Mouse (Mus musculus) hindbrain, postnatal 0 days (tissue): Measurements from ENCODE around the gene 4933425L06Rik. TPM values are rescaled to one million over a fixed set of nuclear protein-coding genes. Genes with fewer than 3 reads are reported as not detected.

Experiments used
- ATAC-seq: fragments of 200-750 bp; cut with Nextera tagmentation; 2 replicates; pipeline ENCODE4 v1.8.0; 2017; ENCODE audit warnings: mild to moderate bottlenecking, moderate TSS enrichment, moderate library complexity
- DNase-seq: peaks from one replicate; pipeline ENCODE4 v3.0.0-alpha.2; 2015; ENCODE audit warnings: low spot score
- H3K27ac ChIP-seq: fragments of 300-500 bp; sonication (generic); 2 replicates; pipeline ENCODE4 v1.5.1; 2014; ENCODE audit warnings: mild to moderate bottlenecking
- H3K27me3 ChIP-seq: fragments of 300-500 bp; sonication (generic); 2 replicates; pipeline ENCODE4 v1.6.1; 2014; ENCODE audit warnings: low read length, mixed read lengths; ENCODE audit not compliant: insufficient read depth
- H3K36me3 ChIP-seq: fragments of 300-500 bp; sonication (generic); 2 replicates; pipeline ENCODE4 v1.6.1; 2014; ENCODE audit warnings: low read length, mixed read lengths; ENCODE audit not compliant: insufficient read depth
- H3K4me1 ChIP-seq: fragments of 300-500 bp; sonication (generic); 2 replicates; pipeline ENCODE4 v1.6.1; 2014; ENCODE audit warnings: antibody characterized with exemption, low read length, mixed read lengths; ENCODE audit not compliant: insufficient read depth
- H3K4me2 ChIP-seq: fragments of 300-500 bp; sonication (generic); 2 replicates; pipeline ENCODE4 v1.6.1; 2014; ENCODE audit warnings: low read depth, mild to moderate bottlenecking, low read length, moderate library complexity, mixed read lengths
- H3K4me3 ChIP-seq: fragments of 300-500 bp; sonication (generic); 2 replicates; pipeline ENCODE4 v1.5.1; 2014; ENCODE audit warnings: low read length
- H3K9ac ChIP-seq: fragments of 300-500 bp; sonication (generic); replicated peaks from 2 replicates; pipeline ENCODE4 v1.6.1; 2014; ENCODE audit warnings: mild to moderate bottlenecking, low read length, moderate library complexity, mixed read lengths
- H3K9me3 ChIP-seq: fragments of 300-500 bp; sonication (generic); 2 replicates; pipeline ENCODE4 v1.6.1; 2016; ENCODE audit warnings: low read length, mixed read lengths
- CTCF ChIP-seq: IDR thresholded peaks from 2 replicates; pipeline ENCODE4 v1.5.1; 2016; ENCODE audit warnings: antibody characterized with exemption, control low read depth, low read depth
- WGBS: fragments of 180-500 bp; shearing (Covaris S2); extraction: QIAGEN DNeasy Blood & Tissue Kit; methylation state at CpG from one replicate; pipeline ENCODE4 v1.1.7; 2014; 5-methylcytosine and 5-hydroxymethylcytosine counted together
- polyA plus RNA-seq: library from polyadenylated mRNA; unstranded; fragments of >200 nt; fragmentation: Nextera tagmentation; extraction: Ambion mirVana; gene quantifications from 2 replicates; pipeline ENCODE4 v1.2.1, GENCODE M21; 2015
- total RNA-seq: library from RNA; depleted of rRNA; stranded (reverse); fragments of >200 nt; gene quantifications from 2 replicates; pipeline ENCODE4 v1.2.3, GENCODE M21; 2014

The 4933425L06Rik gene
- total and polyA plus RNA-seq, 2 experiments from 2014 or later: not detected

- peak; percentile 37 for DNase-seq
- Histone ChIP-seq H3K27ac (peak overlapping the region; percentile 91), H3K36me3 (no peaks in the 10 kb centered on the region), H3K9me3 (no peaks in the 10 kb centered on the region), H3K27me3 (no peaks in the 10 kb centered on the region), H3K4me2 (peak overlapping the region; percentile 55), H3K4me3 (peak overlapping the region; percentile 79), H3K4me1 (peaks cover 5% of the 10 kb centered on the region; the same call in 1 of the 2 replicates), H3K9ac (peak overlapping the region; percentile 72)
- ATAC-seq: peak; percentile 20; the same call in 1 of the 2 replicates
- no peak for TF ChIP-seq CTCF
- under 1% methylated on average over 12 of the region's 12 CpGs for WGBS
Observed at GRCm38 (mm10) chr13:105053618-105054017, 28.3 kb upstream of the 4933425L06Rik start.

GRCm38 (mm10) chr13:105054181-105054940, 27.6 kb upstream of the 4933425L06Rik start, which contains the start of gene Rgs7bp:
Gene Rgs7bp (minus strand): TSS chr13:105054930.
- TF ChIP-seq CTCF: no peak; the same call in 1 of the 2 replicates
- WGBS: under 1% methylated on average over 74 of the region's 75 CpGs
- peaks cover 5% of the 10 kb centered on the region; the same call in 1 of the 2 replicates for H3K4me1 ChIP-seq
- H3K27me3 ChIP-seq: no peaks in the 10 kb centered on the region
- H3K4me2 ChIP-seq: peak within 1 kb of the TSS; percentile 55
- H3K36me3 ChIP-seq: no peaks in the 10 kb centered on the region
- H3K9me3 ChIP-seq: no peaks in the 10 kb centered on the region
- ATAC-seq (peak; percentile 92), DNase-seq (peak; percentile 86)
- H3K9ac ChIP-seq: peak within 1 kb of the TSS; percentile 72
- peak within 1 kb of the TSS; percentile 91 for H3K27ac ChIP-seq
- H3K4me3 ChIP-seq: peak within 1 kb of the TSS; percentile 79

DNA sequence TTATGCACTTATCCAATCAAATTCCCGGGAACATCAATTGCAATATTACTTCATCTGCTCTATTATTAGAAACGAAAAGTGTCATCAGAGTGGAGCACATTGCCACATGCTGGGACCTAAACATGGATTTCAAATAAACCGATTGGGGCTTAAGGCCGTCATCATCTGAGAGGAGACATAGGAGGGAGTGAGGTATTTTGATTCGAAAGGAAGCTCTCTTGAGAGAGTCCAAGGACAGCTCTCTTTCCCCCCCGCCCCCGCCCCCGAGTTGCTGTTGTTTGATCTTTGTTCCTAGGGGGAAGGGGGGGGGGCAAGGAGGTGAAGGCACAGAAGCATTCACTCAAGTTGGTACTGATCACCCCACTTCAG, 27.0 kb upstream of the 4933425L06Rik start:
- Histone ChIP-seq H3K4me2 (peak overlapping the region; percentile 55), H3K4me1 (peaks cover 5% of the 10 kb centered on the region; the same call in 1 of the 2 replicates), H3K4me3 (peak overlapping the region; percentile 79), H3K36me3 (no peaks in the 10 kb centered on the region), H3K9ac (peak overlapping the region; percentile 72), H3K9me3 (no peaks in the 10 kb centered on the region), H3K27ac (peak overlapping the region; percentile 91), H3K27me3 (no peaks in the 10 kb centered on the region)
- DNase-seq (no peak), ATAC-seq (no peak; the same call in 1 of the 2 replicates)
- WGBS: 0% methylated on average over 8 of the region's 8 CpGs
- TF ChIP-seq CTCF: no peak

DNA sequence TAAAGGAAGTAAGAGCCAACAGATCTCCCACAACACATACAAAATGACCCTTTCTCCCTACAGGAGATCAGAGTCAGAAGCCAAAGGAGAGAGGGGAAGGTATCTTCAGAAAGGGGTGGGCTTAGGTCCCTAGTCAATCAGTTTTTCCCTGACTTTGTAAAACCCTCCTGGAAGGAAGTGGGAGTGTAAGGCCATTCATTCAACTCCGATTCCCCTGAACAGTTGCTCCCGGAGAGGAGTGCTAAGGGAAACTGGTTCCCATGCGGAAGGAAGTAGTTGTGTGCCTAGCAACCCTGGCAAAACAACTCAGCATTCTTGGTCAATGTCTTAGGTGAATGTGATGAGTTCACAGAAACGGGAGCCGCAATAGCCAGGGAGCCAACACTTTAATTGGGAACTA, 26.5 kb upstream of the 4933425L06Rik start:
- TF ChIP-seq CTCF: no peak
- 12% methylated on average over 5 of the region's 5 CpGs for WGBS
- peaks cover 5% of the 10 kb centered on the region; the same call in 1 of the 2 replicates for H3K4me1 ChIP-seq
- H3K4me2 ChIP-seq: peak overlapping the region; percentile 55
- H3K9ac ChIP-seq: peak overlapping the region; percentile 72; the same call in 1 of the 2 replicates
- H3K9me3 ChIP-seq: no peaks in the 10 kb centered on the region
- H3K4me3 ChIP-seq: peak overlapping the region; percentile 79
- 0 out of 2 replicates have a peak, but pooled peaks have one; percentile 0 for ATAC-seq
- H3K36me3 ChIP-seq: no peaks in the 10 kb centered on the region
- no peaks in the 10 kb centered on the region for H3K27me3 ChIP-seq
- H3K27ac ChIP-seq: peak overlapping the region; percentile 91
- DNase-seq: peak; percentile 33

DNA sequence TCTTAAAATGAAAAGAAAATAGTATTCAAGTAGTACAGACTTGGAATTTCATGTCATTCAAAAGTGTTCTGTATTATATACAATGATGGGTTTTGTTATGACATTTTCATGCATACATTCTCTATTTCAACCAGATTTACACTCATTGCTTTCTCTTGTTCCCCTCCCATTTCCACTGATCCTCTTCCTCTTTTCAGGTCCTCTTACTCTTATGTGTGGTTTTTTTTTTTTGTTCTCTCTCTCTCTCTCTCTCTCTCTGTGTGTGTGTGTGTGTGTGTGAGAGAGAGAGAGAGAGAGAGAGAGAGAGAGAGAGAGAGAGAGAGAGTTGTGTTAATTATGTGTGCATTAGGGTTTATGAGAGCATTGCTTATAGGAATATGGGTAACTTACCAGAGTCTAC, 15.8 kb upstream of the 4933425L06Rik start:
- H3K36me3 ChIP-seq: no peaks in the 10 kb centered on the region
- ATAC-seq (no peak), DNase-seq (no peak)
- TF ChIP-seq CTCF: no peak
- no peaks in the 10 kb centered on the region for H3K9me3 ChIP-seq
- no peaks in the 10 kb centered on the region for H3K4me1 ChIP-seq
- H3K27me3 ChIP-seq: no peaks in the 10 kb centered on the region
- no peak overlapping the region for H3K4me2 ChIP-seq
- H3K27ac ChIP-seq: no peak overlapping the region
- H3K9ac ChIP-seq: no peak overlapping the region
- H3K4me3 ChIP-seq: no peak overlapping the region

- ATAC-seq: no peak
- 77% methylated on average over 7 of the region's 7 CpGs for WGBS
Observed at GRCm38 (mm10) chr13:105066890-105067845, 14.8 kb upstream of the 4933425L06Rik start.

More at GRCm38 (mm10) chr13:105066890-105067845, 14.8 kb upstream of the 4933425L06Rik start:
- no peaks in the 10 kb centered on the region for H3K4me1 ChIP-seq
- no peak for DNase-seq
- H3K4me2 ChIP-seq: no peak overlapping the region
- no peaks in the 10 kb centered on the region for H3K36me3 ChIP-seq
- H3K4me3 ChIP-seq: no peak overlapping the region
- H3K27me3 ChIP-seq: no peaks in the 10 kb centered on the region
- no peaks in the 10 kb centered on the region for H3K9me3 ChIP-seq
- H3K9ac ChIP-seq: no peak overlapping the region
- no peak for TF ChIP-seq CTCF
- H3K27ac ChIP-seq: no peak overlapping the region
